Mouse (Mus musculus) retina, postnatal 1 day (tissue): ENCODE data around the gene Padi6.
A peak's percentile ranks its signal among the peaks of the same experiment; 100 is the strongest.

Experiments
- DNase-seq: peaks from one replicate; pipeline ENCODE4 v3.0.0-alpha.2; 2012

Gene Padi6

DNA sequence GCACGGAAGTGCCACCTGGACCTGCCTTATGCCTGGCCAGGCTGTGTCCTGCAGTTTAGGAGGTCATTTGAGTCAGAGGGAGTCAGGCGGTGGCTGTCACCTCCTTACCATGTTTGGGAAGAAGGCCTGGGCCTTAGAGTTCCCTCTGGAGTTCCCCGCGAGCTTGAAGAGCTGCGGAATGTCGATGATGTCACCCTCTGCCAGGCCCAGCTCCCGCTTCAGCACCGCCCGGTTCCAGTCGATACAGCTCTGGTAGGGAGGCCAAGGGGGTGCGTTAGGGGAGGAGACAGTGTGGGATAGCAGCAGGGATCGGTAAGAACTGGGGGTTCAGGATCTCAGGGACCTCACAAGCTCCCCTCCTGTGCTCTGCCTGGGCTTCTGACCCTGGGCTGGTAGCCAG lies 5.5 kb upstream of the Padi6 start:
- DNase-seq = peak; percentile 30

DNA sequence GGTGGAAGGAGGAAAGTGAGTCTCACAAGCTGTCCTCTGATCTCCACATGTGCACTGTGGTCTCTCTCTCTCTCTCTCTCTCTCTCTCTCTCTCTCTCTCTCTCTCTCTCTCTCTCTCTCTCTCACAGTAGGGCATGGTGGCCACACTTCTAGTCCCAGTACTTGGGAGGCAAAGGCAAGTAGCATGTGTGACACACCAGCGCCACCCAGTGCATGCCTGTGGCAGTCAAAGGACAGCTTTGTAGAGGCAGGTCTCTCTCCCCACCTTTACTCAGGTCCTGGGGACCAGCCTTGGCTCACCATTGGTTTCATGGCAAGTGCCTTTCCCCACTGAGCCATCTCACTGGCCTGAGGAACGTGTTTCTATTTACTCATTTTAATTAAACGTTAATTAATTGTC lies 2.2 kb upstream of the Padi6 start:
- DNase-seq = peak; percentile 72

DNA sequence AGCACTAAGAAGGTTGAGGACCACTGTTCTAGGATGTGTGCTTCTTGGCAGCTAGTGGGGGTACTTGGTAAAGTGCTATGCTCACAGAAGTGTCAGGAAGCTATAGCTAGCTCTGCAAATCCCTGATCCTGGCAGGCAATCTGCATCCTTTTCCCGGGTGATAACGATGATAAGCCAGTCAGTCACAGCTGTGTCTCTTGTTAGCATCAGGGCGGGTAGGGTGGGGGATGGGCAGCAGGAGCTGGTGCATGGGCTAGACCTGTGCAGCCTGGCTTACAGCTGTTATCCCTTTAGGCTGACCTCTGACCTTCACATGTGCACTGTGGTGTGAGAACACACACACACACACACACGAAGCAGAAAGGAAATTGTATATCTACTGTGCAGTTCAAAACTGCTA lies 643 bp upstream of the Padi6 start:
- peak; percentile 43 for DNase-seq

DNA sequence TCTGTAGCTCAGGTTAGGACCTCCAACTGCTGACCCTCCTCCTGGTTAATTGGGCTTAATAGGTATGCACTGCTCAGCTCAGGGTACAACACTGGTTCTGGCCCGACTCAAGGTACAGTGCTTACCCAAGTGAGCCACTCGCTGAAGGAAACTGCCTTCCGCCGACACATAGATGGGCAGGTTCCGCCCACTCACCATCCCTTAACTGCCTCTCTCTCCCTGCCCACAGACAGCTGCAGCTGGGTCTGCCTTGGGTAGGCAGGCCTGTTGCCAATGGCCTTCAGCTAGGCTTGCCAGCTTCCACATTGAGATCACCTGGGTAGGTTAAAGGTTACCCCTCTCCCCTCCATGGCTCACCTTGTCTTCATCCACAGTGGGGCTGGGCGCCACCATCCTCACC lies 1.0 kb downstream of the Padi6 start:
- no peak for DNase-seq

DNA sequence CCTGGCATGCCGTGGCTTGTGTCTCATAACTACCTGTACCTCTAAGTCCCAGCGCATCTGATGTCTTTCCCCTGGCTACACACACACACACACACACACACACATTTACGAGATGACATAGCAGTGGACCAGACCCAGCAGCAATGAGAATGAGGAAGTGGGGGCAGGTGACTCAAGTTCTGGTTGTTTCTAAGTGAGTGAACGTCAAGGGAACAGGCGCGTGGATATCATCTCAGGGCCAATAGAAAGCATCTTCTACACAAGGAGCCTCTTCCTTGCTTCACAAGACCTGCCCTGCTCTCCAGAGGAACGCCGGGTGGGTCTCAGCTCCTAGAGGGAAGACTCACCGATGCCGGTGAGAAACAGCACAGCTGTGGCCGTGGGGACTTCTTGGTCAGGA lies 1.8 kb downstream of the Padi6 start:
- no peak for DNase-seq

DNA sequence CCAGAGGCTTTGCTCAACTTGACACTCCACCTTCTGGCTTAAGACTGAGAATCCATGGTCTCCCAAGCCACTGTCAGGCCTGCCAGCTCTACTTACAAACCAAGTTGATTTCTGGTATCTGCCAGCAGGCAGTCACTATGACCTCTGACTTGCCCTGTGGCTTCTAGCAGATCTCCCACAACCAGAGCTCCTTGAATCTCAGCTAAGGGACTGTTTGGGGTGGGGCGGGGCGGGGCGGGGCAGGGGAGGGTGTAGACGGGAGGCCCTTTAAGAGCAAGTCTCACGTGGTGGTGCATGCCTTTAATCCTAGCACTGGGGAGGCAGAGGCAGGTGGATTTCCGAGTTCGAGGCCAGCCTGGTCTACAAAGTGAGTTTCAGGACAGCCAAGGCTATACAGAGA lies 9.6 kb downstream of the Padi6 start:
- DNase-seq = no peak

DNA sequence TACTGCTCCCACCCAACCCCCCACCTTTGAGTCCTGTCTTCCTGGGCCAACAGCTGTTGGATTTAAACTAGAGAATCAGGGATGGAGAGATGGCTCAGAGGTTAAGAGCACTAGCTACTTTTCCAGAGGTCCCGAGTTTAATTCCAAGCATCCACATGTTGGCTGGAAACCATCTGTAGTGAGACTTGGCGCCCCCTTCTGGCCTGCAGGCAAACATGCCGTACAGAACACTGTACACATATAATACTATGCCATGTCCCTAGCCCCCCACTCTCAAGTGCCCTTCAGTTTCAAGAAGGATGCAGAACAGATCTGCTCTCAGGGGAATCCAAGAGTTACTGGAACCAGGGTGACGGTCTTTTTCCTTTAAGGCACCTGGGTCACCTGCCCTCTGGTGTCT lies 10.8 kb downstream of the Padi6 start:
- DNase-seq = no peak

DNA sequence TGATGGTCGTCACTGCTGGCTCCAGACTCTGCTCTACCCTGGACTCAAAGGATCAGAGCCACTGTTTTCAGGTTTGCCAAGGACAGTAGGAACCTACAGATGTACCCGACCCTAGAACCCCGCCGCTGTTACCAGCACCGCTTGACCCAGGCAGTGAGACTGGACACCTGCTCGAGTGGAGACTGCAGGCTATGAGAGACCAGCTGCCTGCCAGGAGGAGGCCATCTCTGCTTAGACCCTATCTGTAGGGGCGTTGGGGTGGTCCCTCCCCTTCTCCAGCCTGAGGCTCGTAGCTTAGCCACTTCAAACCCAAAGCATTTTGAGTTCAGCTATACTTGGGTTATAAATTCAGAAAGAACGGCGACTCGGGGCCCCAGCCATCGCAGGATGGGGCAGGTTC lies 15.5 kb downstream of the Padi6 start:
- DNase-seq = no peak

DNA sequence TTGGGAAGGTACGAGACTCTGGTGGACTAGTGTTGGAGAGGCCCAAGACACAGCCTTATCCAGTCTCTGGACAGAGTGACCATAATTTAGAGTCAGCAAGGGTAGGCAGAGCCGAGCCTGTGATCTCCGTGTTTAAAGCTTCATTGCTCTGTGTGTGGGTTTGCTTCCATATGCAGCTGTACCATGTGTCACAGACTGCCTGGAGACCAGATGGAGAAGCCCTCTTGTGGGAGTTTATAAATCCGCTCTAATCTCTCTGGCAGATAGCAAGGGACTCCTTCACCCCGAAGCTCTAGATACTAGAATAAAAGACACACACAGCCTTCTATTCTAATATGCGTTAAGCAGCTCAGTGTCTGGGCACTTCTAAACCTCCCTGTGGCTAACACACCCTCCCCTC lies 17.7 kb downstream of the Padi6 start:
- DNase-seq = peak; percentile 76

DNA sequence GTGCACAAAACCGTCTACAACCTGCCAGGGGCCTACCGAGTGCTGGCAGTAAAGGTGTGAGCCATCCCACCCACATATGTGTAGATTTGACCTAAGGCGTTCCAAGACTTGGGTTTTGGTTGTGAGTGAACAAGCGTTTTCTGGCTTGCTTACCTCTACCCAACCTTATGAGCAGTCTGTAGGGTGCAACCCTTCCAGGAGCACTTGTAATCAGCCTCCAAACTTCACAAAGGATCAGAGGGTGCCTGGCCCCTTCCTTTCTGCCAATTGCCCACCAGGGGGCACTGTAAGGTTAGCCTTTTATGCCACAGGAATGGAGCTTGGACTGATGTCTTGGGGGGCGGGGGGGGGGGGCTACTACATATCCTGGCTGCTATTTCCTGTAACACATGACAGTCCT lies 18.6 kb downstream of the Padi6 start:
- DNase-seq = peak; percentile 79

DNA sequence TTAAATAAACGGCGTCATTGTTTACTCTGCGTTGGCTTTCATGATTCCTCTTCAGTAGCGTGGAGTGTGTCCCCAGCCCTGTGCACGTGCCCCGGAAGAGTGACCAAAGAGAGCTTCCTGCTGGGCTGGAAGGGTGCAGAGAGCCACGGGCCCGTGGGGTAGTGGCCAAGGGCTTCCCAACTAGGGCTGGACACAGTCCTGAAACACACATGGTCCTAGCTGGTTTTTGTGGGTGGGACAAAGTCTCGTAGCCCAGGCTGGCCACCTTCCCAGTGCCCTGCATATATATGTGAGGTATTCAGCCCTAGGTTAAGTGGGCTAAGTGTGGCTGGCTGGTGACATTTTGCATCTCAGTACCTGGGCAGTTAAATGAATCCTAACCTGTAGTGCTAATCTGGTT lies 19.3 kb downstream of the Padi6 start:
- no peak for DNase-seq

DNA sequence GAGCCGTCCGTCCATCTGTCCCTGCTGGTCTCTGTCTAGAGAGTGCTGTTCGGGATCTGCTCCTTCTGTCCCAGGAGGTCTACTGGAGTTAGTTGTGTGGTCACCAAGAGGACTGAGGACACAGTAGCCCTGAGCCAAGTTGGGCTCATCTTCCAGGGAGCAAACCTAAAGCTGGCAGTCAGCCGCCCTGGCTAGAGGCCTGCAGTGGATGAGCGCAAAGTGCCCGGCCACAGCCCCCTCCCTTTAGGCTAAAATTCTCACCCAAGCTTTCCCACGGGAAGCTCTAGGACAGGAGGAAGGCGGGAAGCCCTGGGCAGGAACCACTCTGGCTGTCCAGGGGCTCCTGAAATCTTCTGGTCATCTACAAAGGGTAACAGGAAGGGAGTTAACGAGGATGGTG lies 19.7 kb downstream of the Padi6 start:
- no peak for DNase-seq

DNA sequence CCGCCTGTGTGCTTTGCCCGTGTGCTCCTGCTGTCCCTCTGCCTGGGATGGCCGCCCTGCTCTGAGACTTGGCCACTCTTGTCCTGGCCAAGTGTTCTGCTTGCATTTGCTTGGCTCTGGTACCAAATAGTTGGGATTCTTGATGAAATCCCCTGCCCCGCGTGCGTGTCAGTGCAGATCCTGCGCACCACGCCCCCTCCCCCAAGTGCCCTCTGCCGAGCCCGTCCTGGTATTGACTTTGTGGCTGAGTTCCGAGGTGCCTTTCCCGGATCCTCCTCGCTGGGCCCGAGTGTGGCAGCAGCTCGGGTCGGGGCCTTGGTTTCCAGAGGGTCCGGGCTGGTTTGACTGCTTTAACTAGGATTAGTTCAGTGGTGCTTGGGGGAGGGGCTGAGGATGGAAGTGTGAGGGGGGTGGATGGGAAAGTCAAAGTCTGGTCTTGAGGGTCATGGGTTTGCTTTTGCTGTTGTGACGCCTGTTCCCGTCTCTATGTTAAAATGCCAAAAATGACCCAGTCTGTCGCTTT lies 20.4 kb downstream of the Padi6 start:
- no peak for DNase-seq

DNA sequence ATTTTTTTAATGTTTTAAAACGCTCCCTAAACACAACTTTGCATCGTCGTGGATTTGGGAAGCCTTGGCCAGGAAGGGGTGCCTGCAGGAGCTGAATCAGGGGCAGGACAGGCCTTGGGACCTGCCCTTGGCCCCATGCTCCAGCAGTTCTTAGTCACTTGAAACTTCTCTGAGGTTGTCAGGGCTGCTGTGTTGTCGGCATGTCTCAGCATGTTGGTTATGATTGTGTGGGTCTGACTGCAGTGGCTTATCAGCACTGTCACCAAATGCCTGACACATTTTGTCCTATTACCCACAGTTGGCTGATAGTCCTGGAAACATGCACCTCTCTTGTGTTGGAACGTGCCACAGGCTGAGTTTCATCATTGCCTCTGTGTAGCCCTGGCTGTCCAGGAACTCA lies 22.4 kb downstream of the Padi6 start:
- DNase-seq = no peak

DNA sequence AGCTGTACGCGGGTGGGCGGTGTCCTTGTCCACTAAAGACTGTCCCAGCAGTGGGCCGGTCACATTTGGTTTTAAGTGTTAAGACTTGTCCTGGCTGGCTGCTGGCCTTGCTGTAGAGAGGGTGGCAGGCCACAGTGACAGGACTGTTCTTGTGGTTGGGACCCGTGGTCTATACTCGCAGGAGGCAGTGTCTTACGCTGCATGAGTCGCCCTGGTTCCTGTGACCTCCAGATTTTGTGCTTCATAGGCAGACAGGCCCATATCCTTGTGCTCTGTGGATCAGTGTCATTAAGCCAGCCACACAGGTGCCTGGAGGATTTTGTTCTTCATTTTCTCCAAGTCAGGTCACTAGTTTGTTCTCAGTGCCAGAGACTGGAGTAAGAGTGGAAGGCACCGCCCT lies 24.0 kb downstream of the Padi6 start:
- no peak for DNase-seq

DNA sequence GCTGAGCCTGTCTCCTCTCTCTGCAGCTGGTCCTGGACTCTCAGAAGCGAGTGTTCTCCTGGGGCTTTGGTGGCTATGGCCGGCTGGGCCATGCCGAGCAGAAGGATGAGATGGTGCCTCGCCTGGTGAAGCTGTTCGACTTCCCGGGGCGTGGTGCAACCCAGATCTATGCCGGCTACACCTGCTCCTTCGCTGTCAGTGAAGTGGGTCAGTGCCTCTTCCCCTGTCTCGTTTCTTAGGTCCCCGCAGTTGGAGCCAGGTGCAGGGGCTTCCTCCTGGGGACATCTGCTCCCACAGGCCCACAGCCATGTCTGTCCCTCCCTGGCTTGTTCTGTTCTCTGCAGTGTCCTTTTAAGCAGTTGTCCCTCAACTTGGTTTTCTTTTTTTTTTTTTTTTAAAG lies 25.4 kb downstream of the Padi6 start:
- no peak for DNase-seq

DNA sequence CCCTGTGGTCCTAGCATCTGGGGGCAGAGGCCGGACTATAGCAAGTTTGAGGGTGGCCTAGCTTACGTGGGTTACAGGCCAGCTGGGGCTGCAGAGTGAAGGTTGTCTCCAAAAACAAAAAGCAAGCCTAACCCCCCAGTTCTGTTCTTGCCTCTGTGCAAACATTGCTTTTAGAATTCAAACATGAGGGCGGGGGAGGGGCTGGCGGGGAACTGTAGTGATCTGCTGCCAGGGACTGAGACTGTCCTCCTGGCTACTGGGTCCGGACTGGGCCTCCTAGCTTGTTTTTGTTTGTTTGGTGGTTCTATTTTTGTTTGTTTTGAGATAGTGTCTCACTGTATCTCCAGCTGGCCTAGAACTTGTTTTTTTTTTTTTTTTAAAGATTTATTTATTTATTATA lies 27.9 kb downstream of the Padi6 start:
- no peak for DNase-seq

DNA sequence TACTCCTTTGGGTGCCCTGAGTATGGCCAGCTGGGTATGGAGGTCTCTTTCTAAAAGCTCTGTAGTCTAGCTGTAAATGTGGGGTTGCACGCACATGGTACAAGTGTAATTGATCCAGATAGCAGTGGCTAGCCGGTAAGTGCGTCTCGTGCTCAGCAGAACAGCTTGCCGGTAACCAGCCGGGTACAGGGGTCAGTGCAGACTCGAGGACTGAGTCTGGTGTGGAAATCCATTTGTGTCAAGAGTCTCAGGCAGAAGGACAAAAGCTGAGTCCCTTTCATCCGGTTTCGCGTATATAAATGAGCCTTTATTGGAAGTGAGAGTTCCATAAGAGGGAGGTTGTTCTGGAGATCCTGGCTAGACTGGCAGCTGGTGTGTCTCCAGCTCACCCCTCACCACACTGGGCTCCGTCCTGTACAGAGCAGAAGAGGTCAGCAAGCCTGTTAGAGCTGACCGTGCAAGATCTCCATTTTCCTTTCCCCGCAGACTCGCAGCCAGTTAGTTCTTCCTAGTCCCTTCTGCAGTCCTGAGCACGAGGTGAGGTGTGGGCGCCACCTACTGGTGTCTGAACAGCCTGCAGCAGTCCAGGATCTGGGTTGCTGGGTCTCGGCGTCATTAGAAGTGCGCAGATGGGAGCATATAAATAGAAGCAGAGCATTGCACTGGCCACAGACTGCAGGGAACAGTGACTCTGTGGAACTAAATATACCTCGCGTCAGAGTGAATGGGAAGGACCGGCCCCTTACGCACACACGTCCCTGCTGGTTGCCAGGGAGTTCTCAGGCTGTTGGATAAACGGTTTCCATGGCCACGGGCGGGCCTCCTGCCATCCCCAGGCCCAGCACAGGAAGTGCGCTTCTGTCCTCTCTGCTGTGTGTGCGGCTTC lies 28.7 kb downstream of the Padi6 start:
- peak; percentile 93 for DNase-seq

DNA sequence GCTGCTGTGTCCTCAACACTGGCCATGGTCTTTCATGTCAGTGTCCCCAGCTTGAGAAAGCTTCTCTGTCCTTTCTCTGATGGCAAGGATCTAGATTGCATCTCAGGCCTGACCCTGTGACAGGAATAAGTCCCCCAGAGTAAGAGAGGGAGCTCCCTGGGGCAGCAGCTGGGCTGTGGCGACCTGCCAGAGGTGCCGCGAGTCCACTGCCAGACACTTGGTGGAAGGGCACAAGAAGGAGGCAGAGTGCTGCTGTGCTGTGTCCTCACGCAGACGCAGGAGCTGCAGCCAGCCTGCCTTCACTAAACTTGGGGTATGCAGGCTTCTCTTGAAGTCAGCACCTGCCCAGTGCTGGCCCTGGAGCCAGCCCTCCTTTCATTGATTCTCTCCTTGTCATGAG lies 31.1 kb downstream of the Padi6 start:
- DNase-seq = no peak

DNA sequence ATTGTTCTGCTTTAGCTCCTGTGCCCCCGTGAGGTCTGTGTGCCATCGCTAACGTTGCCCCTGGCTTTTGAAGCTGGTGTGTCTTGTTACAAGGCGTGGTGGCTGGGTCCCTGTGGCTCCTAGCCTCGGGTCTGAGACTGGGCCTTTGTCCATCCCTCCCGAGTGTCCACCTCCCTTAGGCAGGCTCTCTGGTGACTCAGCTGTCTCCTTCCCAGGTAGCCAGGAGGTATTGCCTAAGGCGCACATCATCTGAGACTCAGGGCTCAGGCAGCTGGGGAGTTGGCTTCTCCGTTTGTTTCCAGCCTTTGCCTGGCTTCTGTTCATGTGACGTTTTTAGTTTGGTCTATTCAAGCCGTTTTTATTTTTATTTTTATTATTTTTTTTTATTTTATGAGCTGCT lies 31.7 kb downstream of the Padi6 start:
- no peak for DNase-seq

DNA sequence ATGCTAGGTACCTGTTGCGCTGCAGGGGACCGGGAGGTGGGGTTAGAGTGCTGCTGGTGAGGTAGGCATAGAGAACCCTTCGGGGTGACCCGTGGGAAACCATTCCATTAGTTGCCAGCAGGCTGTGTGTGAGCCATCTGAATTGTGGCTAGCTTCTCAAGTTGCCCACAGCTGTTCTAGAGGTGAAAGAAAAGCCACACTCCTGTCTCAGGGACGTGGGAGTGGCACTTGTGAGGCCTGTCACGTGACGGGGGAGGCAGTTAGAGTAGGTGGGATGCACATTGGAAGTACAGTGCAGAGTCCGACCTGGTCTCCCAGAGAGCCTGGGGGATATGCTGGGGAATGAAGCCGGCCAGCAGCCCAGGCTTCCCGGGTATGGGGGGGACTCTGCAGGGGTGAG lies 32.8 kb downstream of the Padi6 start:
- DNase-seq = no peak

DNA sequence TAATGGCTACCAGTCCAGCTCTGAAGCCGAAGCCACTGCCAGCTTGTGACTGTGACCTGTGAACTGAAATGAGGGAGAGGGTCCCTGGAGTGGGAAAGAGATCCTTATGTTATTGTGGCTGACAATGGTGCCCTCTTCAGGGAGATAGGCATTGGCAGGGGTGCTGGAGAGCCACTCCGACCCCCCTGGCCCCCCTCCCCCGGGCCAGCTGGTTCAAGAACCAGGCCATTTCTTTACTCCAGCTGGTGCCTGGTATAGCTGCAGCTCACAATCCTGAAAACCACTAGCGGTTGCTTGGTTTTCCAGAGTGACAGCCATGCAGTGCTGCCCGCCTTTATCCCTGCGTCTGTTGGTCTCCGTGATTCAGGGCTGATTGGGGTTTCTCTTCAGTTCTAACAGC lies 33.3 kb downstream of the Padi6 start:
- peak; percentile 50 for DNase-seq

DNA sequence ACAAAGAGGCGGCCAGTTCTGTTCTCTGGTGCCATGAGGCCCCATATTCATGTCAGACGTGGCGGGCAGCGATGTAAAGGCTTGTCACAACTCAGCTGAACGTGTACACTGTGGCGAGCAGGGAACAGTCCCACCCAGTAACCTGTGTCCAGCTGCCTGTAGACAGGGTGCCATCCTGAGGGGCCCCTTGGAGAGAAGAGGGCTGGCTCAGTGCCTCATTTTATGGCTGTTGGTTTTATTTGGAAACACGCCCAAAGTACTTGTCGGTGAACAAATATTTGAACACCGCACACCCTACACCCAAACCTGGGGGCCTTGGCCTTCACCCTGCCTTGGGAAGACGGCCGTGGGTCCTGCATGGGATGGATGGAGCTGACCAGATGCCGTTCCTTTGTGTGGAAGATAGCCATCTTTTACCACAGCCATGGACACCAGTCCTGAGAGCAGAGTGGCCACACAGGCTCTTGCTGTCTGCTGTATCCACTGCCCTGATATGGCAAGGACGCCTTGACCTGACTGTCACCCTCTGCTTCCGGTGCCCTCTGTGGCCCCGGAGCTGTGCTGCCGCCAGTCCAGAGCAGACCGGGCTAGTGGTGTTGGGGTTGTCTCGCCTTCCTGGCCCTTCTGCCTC lies 34.0 kb downstream of the Padi6 start:
- no peak for DNase-seq

DNA sequence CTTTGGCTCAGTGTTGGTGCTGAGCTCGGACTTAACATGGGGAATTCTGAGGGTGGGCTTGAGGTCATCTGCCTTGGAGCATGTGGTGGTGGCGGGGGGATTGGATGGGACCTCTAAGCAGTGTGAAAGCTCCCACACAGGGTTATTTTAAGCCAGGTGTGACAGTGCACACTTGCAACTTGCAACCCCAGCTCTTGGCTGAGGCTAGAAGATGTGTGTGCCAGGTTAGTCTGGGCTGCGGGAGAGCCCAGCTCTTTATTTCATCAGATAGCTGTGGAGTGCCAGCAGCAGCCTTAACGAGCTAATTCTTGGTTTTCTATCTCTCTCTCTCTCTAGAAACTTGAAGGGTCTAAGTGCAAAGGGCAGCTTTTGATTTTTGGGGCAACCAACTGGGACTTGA lies 34.8 kb downstream of the Padi6 start:
- DNase-seq = no peak

DNA sequence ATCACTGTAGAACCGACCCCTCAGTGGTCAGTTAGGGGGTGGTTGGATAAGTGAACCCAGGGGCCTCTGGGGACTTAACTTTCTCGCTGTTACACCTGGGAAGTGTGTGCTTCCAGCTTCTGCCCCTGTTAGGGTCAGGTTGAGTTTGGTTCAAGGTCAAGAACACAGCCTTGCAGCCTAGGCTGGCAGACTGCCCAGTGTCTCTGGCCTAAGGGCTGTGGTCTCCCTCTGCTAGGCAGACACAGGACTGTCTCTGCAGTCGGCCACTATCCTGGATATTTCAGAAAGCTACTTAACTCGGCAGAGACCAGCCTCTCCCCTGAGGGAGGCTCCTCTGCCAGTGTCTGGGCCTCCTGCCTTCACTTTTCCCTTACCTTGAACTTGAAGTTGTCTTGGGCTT lies 38.3 kb downstream of the Padi6 start:
- DNase-seq = peak; percentile 32
